Mouse (Mus musculus) activated CD4-positive, CD25-positive, alpha-beta regulatory T cell, adult 4 months (primary cell): ENCODE measurements at regions not wholly inside any gene's neighbourhood (a gene's known extent, or its start where the extent isn't known, plus 50 kb on each side); places are given as distances from the start of the nearest gene placed in this dataset.
"Not testable (repeated sequence)": the region's sequence is repeated elsewhere in the genome, so short reads cannot be mapped to it uniquely, and the experiment has no call there.

Experiments used
- ATAC-seq: one replicate; pipeline ENCODE4 v1.8.0; 2017

DNA sequence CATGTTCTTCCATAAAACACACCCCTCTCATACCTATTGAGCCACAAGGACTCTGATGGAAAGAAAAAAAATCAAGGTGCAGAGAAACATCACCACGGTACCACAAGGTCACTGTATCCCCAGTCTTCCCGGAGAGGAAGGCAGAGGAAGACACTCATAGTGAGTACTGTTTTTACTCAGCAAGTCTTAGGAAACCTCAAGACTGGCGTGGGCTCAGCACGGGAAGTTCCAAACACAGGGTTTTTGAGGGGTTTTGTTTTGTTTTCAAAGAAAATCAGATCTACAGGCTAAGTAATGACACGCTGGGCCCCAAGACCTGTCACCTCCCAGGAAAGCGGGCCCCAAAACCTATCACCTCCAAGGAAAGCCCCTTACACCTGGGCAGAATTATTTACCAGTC lies 259.6 kb upstream of the Jarid2 start:
- peak; percentile 23 for ATAC-seq

DNA sequence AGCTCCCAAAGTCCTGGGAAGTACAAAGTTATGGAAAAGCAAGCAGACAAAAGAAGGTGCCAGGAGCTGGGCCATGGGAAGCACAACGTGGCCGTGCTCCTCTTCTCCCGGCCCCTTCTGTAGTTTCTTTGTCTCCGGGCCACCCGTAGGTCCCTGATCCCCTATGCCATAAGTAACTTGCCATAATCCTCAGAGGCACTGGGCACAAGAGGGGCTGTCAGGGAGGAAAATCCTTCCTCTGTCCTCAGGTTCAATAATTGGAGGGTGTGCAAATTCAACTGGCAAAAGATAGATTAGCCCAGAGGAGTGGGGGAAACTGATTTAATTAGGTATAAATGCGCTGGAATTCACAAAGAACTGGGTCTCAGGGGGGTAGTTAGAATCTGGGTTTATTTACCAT lies 256.1 kb upstream of the Jarid2 start:
- ATAC-seq, result no peak

DNA sequence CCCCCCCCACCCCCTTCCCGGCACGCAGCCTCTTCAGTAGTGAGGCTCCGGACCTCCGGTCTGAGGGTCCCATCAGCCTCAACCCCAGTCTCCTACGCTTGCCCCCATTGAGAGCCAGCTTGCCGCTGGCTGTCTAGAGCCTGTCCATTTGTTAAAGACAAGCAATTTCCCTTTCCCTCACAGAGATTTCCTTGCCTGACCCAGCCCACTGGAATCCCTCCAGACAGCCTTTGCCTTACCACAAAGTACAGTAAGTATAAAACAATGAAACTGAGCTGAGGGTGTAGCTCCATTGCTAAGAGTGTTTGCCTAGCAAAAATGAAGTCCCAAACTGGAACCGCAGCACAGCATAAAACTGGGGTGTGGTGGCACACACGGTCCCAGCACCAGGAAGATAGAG lies 252.4 kb upstream of the Jarid2 start:
- no peak for ATAC-seq

DNA sequence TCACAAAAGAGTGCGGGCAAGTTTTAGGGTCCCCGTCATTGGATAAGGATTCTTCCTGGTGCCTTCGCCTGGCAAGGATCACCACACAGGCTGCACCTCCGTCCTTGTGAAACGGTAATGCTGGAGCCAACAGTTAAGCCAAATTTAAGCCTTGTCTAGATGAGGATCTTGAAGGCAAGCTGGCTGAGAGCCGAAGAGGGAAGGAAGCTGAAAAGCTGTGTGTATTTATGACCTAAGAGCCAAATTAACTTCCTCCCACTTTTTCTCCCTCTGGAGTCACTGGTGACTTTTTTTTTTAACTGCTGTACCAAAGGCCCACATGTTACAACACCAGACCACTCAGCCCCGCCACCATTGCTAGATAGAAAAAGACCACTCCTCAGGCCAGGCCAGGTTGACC lies 249.1 kb upstream of the Jarid2 start:
- no peak for ATAC-seq

DNA sequence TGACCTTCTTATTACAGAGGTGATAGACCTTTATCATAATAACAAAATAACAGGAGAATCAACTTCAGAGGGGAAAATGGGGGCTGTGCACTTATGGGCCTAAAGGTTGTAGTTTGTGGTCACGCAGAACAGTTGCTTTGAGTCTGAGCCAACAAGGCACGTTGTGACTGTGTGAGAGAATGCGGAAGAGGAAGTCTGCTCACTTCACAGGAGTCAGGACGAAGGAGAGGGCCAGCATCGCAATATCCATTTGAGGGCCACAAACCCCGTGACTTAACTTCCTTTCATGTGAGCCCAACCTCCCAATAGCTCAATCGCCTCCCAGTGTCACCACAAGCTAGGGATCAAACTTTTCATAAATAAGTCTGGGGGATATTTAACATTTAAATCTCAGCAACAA lies 246.6 kb upstream of the Jarid2 start:
- no peak for ATAC-seq

DNA sequence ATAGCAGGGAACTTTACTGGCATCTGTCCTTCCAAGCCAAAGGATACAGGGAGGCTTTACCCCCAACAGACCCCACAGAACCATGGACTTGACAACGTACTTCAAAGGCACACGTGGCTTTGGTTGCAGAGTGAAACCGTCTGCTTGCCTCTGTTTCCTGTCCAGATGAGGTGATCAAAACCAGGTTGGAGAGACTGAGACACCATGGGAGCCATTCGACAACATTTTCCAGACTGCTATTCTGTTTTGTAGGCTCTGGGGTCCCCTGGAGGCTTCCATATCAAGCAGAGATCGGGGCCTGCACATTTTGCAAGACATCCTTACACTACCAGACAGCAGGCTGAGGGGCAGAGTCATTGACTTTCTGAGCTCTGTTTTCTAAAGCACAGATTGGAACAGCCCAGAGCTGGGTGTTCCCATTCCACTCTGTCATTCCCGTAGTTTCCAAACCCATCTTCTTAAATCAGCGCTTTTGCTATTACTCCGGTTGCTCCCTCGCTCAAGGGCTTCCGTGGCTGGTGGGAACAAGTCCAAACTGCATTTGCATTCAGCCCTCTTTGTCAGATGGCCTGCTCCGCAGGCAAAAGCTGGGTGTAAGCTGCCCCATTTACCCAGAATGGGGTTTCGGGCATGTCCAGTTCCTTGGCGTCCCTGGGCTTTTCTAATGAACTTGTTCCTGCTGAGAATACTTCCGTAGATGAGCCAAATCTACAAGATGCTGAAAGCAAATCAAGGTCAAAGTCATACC lies 244.5 kb upstream of the Jarid2 start:
- no peak for ATAC-seq

DNA sequence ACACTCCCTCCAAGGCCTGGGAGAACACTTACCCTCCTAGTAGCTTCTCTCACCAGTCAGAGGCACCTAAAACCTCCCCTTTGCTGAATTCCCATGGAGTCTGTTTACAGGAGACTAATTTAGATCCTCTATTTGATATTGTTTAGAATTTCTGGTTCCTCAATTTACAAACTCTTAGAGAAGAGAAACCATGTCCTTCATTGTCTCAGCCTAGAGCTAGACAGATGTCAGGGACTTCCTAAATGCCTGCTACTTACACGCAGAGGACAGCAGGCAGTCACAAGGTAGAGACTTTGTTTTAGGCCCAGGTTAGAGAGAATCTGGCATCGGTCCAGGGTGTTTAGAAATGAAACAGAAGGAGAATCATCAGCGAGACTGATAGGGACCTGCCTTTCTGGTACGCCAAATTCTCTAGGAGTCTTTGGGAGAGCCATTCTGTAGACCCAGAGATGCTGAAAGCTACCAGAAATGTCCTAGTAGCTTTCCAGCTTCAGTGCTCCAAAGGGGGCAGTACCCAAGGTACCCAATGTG lies 238.3 kb upstream of the Jarid2 start:
- no peak for ATAC-seq

DNA sequence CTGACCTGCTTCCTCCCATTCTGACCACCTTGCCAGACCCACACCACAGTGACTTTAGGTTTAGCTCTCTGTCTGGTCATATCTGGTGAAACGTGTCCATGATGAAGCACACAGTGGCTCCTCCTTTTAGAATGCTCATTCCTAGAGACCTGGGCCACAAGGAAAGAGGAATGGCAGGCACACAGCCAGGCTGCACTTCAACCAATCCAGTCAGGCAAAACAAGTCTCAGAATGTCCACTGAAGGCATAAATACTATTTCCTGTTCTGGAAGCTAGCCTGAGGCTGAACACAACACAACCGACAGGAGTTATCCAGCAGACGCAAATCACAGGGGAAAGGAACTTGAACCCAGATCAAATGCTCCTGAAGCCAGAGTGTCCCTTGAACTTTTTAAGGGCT lies 235.4 kb upstream of the Jarid2 start:
- ATAC-seq, result no peak

DNA sequence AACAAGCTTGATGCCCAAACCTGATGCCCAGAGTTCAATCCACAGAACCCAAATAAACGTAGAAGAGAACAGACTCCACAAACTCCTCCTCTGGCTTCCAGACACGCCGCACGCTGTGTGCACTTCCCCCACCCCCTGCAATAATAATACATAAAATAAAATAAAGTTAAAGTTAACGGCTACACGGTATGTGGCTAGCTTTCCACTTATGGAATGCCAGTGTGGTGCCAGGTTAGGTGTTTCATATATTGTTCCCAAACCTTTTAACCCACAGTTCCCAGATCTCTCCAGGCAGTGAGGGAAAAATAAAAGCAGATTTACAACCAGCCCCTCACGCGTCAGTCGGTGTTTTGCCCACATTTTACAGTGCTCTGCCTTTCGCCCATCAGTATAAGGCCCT lies 233.8 kb upstream of the Jarid2 start:
- no peak for ATAC-seq

DNA sequence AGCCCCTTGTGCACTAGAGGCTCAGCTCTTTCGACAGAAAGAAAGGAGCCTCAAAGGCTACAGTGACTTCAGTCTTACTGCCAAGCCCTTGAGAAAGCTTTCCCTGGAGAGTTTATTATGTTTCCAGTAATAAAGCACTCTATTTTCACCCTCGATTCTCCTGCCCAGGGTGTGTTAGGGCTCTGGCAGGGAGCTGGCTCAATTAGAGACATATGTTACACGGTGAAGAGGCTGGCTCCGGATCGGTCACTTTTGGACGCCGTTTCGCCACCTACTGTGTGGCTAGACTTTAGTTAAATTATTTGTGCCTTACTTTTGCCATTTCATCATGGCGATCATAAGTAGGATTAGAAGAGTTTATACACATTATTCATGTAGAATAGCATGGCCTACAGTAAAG lies 232.7 kb upstream of the Jarid2 start:
- ATAC-seq, result no peak

DNA sequence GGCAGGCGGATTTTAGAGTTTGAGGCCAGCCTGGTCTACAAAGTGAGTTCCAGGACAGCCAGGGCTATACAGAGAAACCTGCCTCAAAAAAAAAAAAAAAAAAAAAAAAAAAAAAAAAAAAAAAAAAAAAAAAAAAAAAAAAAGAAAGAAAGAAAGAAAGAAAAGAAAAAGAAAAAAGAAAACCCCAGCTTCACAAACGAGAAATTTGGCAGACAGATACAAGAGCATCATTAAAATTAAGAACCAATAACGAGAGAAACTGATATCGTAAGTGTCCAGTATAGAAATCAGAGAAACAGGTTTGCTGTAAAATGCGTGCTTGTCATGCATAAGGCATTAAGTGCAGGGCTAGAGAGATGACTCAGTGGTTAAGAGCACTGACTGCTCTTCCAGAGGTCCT lies 228.4 kb upstream of the Jarid2 start:
- not testable (repeated sequence) for ATAC-seq

DNA sequence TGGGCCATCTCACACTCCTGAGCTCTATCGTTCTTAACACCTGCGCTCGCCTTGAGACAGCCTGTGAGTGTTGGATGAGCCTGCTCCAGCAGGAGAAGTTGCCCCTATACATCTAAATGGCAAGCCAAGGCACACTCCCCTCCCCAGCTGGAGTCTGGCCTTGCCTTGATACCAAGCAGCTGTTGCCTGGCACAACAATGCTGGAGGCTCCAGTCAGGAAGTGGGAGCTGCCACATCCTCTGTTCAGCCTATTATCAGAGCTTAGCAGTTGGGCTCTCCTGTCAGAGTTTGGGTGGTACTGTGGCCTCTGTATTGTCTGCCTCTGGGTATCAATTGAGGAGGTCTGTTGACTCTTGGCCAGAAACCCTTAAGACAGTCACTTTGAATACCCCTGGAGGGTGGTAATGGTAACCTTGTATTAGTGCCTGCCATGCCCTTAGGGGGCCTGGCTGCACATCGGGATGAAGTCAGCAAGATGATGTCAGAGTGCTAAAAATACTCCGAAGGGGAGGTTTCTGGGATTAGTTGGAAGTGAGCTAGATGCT lies 227.4 kb upstream of the Jarid2 start:
- ATAC-seq, result peak; percentile 51

DNA sequence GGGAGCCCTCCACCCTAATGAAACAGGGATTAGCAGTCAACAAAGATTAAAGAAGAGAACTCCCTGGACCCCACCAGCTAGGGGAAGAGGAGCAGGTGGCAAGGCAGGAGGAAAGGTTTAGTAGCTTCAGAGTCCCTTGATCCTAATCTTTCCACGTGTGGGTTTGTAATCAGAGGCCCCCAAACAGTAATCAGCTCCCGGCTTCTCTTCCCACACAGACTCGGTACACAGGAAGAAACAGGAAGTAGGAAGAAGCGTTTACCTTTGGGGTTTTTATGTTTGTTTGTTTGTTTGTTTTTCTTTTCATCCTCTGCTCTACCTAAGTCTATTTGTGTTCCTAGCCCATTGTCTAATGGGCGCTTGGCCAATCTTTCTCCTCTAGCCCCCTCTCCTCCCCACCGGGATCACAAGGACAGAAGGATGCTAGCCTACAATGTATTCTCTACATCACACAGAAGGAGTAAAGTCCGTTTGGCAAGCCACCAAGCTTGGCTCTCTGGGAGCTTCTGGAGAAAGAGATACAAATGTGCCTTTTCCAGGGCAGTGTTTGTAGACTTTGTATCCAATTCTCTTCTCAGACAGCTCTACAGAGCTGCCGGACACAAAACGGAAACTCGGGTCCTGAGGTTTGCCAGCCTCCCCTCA lies 226.5 kb upstream of the Jarid2 start:
- ATAC-seq, result no peak

DNA sequence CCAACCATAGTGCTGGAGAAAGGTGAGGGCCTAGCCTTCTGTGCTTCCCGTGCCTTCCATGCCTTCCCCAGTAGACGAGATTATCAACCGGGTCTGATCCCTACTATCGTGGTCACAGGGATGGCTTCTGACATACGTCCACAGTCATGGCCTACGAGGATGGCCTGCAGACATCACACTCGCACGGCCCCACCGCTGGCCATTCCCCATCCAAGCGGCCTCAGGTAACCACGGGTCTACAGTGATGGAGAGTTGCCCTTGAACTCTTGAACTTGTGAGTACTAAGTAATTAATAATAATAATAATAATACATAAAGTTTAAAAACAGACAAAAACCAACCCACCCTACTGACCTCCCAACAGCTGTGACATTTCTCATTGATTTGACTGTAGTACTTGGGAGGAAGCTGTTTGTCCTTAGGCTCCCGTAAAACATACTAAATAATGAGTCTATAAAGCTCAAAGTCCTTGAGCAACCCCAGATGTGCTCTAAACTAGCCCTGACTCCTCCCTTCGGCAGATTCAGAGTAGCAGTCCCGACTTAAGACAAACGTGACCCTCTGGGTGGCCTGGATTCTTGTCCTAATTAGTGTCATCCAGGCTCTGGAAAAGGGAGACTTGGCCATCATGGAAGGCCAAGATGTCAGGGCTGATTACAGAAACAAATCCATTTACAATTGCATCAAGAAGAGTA lies 225.9 kb upstream of the Jarid2 start:
- no peak for ATAC-seq

DNA sequence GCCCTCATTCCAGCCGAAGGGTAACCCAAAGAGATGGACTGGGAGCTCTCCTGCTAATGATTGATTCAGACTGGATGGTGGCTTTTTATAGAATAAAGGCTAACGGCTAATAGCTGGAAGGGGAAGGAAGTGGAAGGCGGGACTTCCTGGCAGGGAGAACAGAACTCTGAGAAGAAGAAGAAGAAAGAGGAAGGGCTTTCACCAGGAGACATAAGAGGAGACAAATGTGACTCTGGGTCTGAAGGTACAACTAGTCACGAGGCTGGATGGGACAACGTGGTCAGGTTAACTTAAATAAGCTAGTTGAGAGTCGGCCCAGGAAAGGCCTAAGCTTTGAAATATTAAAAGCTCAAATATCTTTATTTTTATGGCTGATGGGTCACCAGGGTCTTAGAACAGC lies 224.8 kb upstream of the Jarid2 start:
- ATAC-seq, result no peak

DNA sequence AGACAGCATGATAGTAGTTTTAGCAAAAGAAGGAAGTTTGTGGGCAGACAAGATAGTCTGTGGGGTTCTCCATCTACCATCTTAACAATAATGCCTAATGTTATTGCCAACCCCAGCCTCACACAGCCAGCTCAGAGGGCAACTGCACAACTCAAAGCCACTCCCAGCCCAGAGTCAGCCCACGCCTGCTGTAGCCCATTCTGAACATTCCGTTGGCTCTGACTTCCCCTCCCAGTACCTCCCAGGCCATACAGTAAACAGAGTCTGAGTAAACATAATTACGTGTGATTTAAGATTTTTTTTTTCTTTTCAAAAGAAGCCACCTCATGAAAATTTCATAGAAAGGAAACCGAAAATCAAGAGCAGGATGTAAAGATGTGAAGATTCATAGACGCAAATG lies 222.3 kb upstream of the Jarid2 start:
- peak; percentile 92 for ATAC-seq

DNA sequence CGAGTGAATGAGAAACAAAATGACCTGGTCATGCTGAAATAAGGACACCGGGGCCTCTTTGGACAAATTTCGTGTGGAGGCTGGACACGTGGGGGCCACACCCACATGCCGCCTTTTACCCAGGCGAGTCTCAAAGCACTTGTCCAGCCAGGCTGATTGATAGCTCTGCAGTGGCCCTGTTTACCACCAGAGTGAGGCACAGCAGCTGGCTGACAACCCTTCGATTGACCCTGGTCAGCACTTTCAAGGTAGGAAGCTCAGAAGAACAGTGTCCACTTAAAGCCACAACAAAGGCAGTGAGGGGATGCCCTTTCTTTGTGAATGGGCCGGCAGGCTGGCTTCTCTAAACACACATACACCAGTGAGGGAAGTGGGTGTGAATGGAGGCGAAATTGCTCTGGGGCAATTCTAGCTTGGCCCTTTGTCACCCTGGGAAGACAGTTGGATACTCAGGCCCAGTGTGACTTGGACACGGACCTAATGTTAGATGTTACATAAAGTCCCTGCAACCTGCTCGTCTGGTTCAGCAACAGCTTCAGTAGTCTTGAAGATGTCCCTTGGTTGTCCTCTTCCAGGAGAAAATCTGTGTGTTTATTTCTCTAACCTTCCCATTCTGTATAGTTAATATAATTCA lies 219.6 kb upstream of the Jarid2 start:
- ATAC-seq, result no peak

DNA sequence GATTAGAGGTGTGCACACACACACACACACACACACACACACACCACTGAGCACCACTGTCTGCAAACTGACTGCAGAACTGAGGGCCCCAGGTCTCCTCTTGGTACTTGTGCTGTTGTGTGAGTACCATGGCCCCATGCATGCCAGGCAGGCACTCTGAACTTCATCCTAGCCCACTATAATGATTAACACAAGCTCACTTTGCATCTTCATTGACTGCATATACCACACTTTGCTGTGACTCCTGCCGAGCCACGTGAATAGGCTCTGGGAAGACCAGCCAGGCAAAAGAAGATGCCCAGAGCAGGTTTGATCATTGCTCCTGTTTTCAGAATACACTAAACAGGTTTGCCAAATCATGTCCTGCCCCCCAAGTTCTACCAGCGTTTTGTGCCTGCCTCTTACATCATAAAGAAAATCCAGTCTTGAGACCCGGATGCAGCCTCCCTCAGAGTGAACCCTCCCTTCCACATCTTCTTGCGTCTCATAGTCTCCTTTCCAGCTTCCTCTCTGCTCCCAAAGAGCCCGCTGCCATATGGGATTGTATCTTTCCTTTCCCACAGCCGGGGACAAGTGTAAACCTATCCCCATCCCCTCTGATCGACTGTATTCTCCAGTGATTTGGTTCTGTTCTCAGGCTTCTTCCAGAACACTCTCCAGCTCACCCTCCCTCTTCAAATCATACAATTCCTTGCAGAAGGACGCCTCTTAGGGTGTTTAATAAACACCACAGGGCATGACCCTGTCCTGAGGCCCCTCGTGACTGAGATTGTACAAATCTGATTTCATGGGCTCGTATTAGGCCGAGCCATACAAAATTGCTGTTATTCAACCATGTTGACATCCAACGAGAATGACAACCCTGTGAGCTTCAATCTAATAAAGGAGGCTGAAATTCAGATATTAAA lies 215.6 kb upstream of the Jarid2 start:
- ATAC-seq, result no peak

DNA sequence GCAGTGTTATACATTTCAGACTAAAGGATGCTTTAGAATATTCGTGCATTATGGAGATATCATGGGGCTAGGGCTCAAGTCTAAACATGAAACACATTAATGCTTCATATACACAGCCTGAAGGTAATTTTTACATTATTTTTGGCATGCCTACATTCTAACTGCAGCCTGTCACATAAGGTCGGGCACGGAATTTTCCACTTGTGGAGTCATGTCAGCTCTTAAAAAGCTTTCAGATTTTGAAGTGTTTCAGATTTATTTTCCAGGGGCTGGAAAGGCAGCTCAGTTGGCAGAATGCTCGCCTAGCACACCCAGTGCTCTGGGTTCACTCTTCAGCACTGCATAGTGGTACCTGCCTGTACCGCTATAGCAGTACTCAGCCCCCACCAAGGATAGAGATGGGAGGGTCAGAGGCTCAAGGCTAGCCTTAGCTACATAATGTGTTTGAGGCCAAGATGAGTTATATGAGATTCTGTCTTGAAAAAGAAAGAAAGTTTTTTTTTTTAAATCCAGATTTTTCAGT lies 214.6 kb upstream of the Jarid2 start:
- ATAC-seq, result no peak

DNA sequence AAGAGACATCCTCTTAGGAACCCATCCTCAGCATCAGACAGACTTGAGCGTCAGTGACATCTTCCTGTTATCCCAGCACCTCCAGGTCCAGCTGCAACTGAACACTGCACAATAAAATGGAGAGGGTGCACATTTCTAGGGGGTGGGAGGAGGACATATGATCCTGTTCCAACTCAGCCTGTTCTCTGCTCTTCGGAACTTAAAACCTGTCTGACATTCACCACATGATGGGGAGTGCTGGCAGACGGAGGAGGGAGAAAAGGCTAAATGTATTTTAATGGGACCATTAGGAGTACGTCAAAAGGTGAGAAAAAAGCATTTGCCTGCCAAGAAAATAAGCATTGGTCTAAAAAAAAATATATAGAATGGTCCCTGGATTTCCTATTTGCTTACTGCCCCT lies 212.4 kb upstream of the Jarid2 start:
- no peak for ATAC-seq

DNA sequence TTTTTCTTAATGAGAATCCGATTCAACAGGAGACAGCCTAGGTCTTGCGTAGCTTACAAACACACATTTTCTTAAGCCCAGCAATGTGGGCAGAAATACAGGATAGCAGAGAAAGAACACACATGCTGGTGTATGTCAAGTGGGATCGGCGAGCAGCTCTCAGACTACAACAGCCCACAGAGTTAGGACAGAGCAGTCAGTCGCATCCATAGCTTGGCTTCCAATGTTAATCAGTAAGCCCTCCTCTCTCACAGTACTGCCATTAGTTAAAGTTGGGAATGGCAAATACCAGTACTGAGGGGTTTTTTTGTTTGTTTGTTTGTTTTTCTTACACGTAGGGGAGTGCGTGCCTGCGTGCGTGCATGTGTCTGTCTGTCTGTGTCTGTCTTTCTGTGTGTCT lies 212.0 kb upstream of the Jarid2 start:
- no peak for ATAC-seq

DNA sequence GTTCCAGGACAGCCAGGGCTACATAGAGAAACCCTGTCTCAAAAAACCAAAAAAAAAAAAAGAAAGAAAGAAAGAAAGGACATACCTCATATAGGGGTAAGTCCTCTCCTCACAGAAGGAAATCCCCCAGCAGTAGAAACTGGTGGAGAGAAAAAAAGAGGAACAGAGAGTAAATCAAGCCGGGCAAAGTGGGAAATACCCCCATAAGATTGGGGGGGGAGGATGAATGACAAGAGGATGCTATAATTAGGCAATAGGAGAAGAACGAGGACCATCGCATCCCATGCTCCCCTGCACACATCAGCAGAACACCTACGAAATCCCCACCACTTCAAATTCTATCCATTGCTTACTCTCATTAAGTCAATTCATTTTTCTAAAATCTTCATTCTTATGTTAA lies 211.1 kb upstream of the Jarid2 start:
- ATAC-seq, result no peak
